Mouse (Mus musculus) T-helper 1 cell (primary cell): ENCODE results near the gene Olfr150.
"Not testable (repeated sequence)": the region's sequence is repeated elsewhere in the genome, so short reads cannot be mapped to it uniquely, and the experiment has no call there.

Source experiments
- in situ Hi-C: fragments of 300-600 bp; cut with MboI, MseI; formaldehyde crosslinking; loops from one replicate; pipeline ENCODE4 v1.15.1; 2025; ENCODE audit warnings: high pct_unique_total_duplicates

Gene Olfr150

GRCm38 (mm10) chr9:39730678-39731077, at the start of gene Olfr150:
Gene Olfr150 (plus strand): TSS chr9:39730978.
- in situ Hi-C loops, result no loop called here

DNA sequence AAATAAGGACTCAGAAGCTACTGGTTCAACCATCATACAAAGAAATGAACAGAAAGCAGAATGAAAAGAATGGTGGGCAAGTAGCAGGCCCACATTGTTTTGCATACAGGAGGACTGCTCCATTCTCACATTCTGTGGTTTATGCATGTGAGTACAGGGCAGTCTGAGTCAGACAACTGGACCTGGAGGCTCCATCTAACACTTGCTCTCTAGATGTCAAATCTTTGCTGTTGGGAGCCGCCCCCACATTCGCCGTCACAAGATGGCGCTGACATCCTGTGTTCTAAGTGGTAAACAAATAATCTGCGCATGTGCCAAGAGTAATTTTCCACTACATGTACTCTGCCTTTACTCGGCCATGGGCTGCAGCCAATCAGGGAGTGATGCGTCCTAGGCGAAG, 29.7 kb upstream of the Olfr150 start:
- in situ Hi-C loops, result not testable (repeated sequence)

DNA sequence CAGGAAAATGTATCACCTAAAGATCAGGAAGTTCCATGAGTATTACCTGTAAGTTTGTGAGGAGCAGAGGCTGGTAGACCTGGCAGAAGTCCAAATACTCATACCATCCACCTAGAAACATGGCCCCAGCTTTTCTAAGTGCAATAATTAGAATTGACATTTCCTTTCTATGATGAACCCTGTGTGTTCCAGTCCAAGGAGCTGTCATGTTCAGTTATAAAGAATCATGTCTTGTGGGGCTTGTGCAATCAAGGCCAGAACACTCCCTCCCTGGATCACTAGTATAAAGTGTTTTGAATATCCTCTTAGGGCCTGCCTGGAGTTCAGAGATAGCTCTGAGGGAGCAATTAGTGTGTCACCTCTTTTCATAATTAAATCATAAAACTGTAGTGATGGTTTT, 23.8 kb upstream of the Olfr150 start, which contains the start of gene Olfr149:
Gene Olfr149 (minus strand): TSS at position 101 of the 400 bp plus-strand sequence.
- in situ Hi-C loops, result no loop called here

DNA sequence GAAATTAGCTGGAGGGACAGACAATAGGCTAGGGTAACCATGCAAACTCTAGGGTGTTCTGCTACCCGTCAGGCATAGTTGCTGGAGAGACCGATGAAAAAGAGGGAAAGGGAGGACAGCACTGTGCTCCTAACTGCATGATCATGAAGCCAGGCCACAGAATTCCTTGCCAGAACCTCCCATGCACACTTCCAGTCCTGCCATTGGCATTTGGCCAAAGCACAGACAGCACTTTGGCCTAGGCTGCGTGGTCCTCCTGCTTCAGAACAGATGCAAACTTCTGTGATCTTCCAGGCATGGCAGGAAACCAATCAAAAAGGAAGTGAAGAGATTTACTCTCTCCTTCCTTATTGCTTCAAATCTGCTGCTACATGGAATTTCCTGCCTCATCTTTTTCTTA, 21.8 kb upstream of the Olfr150 start:
- in situ Hi-C loops, result no loop called here

GRCm38 (mm10) chr9:39711053-39711452, 19.7 kb upstream of the Olfr150 start, which contains the start of gene Olfr965:
Gene Olfr965 (plus strand): TSS chr9:39711353.
- in situ Hi-C loops, result no loop called here

DNA sequence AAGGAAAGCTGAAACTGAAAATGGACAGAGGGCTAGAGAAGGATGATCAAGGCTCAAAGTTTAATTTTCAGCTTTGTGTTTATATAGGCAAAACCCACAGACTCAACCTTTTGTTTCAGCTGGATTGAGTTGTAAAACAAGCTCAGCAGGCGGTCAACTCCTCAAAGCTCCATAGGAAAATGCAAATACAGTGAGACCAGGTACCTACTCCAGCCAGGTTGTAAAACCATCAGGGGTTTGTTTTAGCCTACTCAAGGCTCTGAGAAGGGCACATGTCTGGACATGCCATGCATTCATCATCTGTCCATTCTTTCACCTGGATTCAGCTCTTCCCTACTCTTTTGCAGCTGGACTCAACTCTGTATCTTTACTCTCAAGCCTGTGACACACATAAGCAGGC, 10.0 kb downstream of the Olfr150 start:
- in situ Hi-C loops, result no loop called here

GRCm38 (mm10) chr9:39745949-39746348, 15.2 kb downstream of the Olfr150 start, which contains the start of gene Olfr967:
Gene Olfr967 (plus strand): TSS chr9:39746249.
- in situ Hi-C loops, result no loop called here

DNA sequence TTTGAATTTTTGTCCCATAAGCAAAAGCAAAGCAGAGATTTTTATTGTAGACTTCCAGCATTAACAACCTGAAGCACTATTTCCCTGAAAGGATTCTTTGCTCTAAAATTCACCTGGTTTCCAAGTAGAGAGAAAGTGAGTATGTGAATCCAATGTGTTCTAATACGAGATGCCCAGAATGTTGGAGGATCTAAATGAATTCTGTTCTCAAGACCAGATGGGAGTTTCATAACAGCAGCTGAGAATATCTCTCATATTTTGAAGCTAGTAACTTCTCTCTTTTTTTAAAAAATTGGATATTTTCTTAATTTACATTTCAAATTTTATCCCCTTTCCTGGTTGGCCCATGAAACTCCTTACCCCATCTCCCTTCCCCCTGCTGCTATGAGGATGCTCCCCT, 15.7 kb downstream of the Olfr150 start:
- in situ Hi-C loops, result no loop called here

DNA sequence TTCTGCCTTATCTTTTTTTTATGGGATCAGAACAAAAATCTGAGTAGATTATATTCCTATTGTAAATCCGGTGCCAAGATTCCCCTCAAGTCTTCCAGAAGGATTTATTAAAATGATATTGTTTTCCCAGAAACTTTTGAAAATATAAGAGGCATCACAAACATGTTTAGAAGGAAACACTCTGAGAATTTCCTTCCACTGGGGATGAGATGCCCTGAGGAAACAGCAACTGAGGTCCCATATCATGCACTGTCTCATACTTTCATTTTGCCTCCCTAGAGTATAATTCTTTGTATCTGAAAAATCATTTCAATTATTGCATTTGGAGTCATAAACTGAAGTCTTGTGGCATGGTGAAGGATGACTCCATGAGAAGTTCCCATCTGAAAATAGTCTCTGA, 52.4 kb downstream of the Olfr150 start, which contains the start of gene Olfr968:
Gene Olfr968 (minus strand): TSS at position 101 of the 400 bp plus-strand sequence.
- in situ Hi-C loops, result no loop called here
